Mouse (Mus musculus) MEL-GATA-1-ER (cell line): Measurements from ENCODE around the gene Fcnb.

Source experiments
- DNase-seq: peaks from one replicate; pipeline ENCODE4 v3.0.0-alpha.2; 2012; ENCODE audit warnings: low read depth; ENCODE audit errors: extremely low read depth

The Fcnb gene

DNA sequence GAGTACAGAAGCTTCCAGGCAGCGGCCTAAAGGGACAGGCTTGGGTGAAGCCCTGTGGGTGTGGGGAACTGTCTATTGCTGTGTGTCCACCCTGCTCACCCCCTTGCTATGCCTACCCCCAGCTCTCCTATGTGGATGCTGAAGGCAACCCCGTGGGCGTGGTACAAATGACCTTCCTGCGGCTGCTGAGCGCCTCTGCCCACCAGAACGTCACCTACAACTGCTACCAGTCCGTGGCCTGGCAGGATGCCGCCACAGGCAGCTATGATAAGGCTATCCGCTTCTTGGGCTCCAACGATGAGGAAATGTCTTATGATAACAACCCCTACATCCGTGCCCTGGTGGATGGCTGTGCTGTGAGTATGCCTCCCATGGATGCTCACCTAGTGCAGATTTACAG lies 52.2 kb downstream of the Fcnb start:
- DNase-seq = peak; percentile 76

DNA sequence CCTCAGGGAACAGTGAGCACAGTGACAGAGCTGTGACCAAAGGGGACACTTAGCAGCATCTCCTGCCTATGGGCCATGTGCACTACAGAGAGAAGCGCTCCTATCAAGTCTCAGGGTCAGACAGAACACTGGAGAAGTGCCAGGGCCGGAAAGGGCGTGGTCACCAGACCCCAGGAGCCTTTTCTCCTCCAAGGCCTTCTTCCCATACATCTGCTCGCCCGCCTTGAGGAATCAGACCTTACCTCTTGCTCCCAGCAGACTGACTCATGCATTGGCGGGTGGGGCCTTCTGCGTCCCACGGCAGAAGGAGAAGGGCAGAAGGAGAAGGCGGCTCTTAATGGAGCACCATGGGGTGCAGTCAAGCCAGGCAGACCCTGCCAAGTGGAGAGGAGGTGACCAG lies 52.8 kb downstream of the Fcnb start:
- peak; percentile 97 for DNase-seq
